Mouse (Mus musculus): ENCODE data around the gene Stx5a. TPM values are rescaled to one million over a fixed set of nuclear protein-coding genes. Genes with fewer than 3 reads are reported as not detected.
A peak's percentile ranks its signal among the peaks of the same experiment; 100 is the strongest.
"Not testable (repeated sequence)": the region's sequence is repeated elsewhere in the genome, so short reads cannot be mapped to it uniquely, and the experiment has no call there.

The Stx5a gene
- total and polyA plus RNA-seq, 3 experiments, result 13.2 to 84.0 (median 62.8) TPM

DNA sequence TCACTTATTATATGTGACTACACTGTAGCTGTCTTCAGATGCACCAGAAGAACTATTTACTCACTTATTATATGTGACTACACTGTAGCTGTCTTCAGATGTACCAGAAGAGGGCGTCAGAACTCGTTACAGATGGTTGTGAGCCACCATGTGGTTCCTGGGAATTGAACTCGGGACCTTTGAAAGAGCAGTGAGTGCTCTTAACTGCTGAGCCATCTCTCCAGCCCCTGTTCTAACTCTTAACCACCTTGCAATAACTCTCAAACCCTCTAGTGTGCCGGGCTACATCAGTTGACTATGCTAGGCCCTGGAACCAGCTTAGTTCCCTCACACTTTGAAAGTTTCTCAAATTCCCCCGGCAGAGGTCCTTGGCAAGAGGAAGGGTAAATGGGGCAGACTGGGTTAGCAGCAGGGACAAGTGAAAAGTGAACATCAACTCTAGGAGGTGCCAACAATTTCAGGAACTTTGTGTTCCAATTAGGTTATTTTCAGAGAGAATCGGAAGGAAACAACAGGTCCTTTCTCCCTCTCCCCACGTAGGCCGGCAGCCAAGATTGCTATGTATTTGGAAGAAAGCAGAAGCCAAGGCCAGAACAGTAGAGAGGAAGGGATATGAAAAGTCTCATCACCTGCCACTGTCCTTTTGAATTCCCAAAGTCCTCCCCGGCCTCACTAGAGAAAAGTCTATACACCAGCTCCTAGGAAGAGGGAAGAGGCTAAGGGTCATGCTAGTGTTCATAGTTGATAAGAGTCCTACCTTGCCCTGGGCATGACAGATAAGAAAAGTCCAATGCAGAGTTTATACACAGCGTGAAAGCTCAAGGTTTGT, 26.3 kb upstream of the Stx5a start:
- Histone ChIP-seq H3K9me3 (replicated peaks) (no peaks in the 10 kb centered on the region), H3K4me3 (ENCODE audit: low read depth, low read length) (peak overlapping the region; percentile 92; the same call in 1 of the 2 replicates), H3K27me3 (ENCODE audit: insufficient read depth, low read length) (no peaks in the 10 kb centered on the region), H3K4me1 (ENCODE audit: insufficient read depth, low read depth, low read length) (peaks cover 69% of the 10 kb centered on the region), H3K36me3 (replicated peaks) (peaks cover 36% of the 10 kb centered on the region)
- peak; percentile 50 for DNase-seq (ENCODE audit: low spot score)
- TF ChIP-seq CTCF (IDR thresholded peaks at IDR 0.05; ENCODE audit: low read depth, low read length) (no peak), TAL1 (conservative IDR thresholded peaks at IDR 0.05; ENCODE audit: low read depth, low read length) (peak; percentile 97), GATA2 (IDR thresholded peaks at IDR 0.05; ENCODE audit: borderline replicate concordance, low read depth, low read length) (no peak), POLR2AphosphoS5 (IDR thresholded peaks at IDR 0.05; ENCODE audit: insufficient replicate concordance, low read depth, low read length) (no peak)
- ATAC-seq (ENCODE audit: extremely low read depth, insufficient number of reproducible peaks, low FRiP score, poor library complexity, severe bottlenecking), result peak; percentile 55

DNA sequence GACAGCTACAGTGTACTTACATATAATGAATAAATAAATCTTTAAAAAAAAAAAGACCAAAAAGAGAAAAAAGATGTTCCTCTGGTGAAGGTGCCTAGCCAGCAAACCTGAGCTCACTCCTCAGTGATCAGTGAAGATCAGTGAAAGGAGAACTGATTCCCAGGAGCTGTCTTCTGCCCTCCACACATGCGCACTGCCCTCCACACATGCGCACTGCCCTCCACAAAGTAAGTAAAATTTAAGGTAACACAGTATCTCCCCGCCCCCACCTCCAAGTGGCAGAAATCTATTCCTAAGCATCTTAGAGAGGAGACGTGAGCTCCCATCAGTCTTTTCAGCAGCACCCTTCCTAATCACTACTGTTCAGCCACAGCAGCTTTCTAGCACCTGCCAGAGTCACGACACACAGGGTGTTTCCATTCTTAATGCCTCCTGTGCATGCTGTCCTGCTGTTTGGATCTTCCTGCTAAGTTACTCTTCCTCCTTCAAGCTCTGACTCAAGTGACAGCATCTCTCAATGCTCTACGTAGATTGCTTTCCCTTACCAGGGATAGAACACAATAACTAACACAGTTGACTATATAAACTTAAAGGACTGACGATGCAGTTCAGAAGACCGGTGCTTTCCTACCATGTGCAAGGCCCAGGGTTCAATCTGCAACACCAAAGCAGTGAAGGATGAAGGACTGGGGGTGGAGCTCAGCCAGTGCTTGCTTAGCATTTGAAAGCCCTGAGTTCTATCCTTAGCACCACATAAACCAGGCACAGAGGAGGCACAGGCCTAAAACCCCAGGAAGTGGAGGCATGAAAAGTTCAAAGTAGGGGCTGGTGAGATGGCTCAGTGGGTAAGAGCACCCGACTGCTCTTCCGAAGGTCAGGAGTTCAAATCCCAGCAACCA, 25.1 kb upstream of the Stx5a start:
- DNase-seq (ENCODE audit: low spot score), result no peak
- no peak for TF ChIP-seq GATA1 (IDR thresholded peaks at IDR 0.05; ENCODE audit: borderline replicate concordance, low read length)
- TF ChIP-seq TAL1 (conservative IDR thresholded peaks at IDR 0.05; ENCODE audit: low read depth, low read length), result 0 out of 2 replicates have a peak, but pooled peaks have one; percentile 18
- TF ChIP-seq GATA2 (IDR thresholded peaks at IDR 0.05; ENCODE audit: borderline replicate concordance, low read depth, low read length), result no peak
- TF ChIP-seq CTCF (IDR thresholded peaks at IDR 0.05; ENCODE audit: low read depth, low read length), result no peak
- TF ChIP-seq POLR2AphosphoS5 (IDR thresholded peaks at IDR 0.05; ENCODE audit: insufficient replicate concordance, low read depth, low read length), result no peak
- no peak overlapping the region for H3K4me3 ChIP-seq (ENCODE audit: low read depth, low read length)
- peaks cover 30% of the 10 kb centered on the region for H3K36me3 ChIP-seq (replicated peaks)
- ATAC-seq (ENCODE audit: extremely low read depth, insufficient number of reproducible peaks, low FRiP score, poor library complexity, severe bottlenecking), result no peak
- H3K4me1 ChIP-seq (ENCODE audit: insufficient read depth, low read depth, low read length), result peaks cover 68% of the 10 kb centered on the region
- H3K9me3 ChIP-seq (replicated peaks), result no peaks in the 10 kb centered on the region
- H3K27me3 ChIP-seq (ENCODE audit: insufficient read depth, low read length), result no peaks in the 10 kb centered on the region

DNA sequence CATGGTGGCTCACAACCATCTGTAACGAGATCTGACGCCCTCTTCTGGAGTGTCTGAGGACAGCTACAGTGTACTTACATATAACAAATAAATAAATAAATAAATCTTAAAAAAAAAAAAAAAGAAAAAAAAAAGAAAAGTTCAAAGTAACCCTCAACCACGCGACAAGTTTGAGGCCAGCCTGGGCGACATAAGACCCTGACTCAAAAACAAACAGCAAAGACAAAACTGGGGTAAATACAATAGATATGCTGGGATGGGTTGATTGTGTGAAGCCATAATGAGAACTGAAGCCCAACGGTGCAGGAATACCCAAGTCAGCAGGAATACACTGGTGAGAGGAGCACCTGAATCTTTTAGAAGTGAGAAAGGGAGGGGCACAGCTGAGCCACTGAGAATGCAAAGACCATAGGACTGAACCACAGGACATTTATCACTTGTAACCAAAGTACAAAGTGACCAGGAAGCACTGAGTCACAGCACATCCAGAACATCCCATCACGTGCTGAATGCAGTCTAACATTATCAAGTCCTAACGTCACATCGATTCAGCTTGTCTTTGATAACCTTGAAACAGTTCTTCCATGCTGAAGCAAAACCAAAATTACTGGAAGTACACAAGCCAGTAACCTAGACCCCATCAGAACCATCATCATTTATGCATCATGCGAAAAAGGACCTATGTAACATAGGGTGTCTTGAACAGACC, 24.3 kb upstream of the Stx5a start:
- TF ChIP-seq GATA1 (IDR thresholded peaks at IDR 0.05; ENCODE audit: borderline replicate concordance, low read length) (no peak), GATA2 (IDR thresholded peaks at IDR 0.05; ENCODE audit: borderline replicate concordance, low read depth, low read length) (no peak), POLR2AphosphoS5 (IDR thresholded peaks at IDR 0.05; ENCODE audit: insufficient replicate concordance, low read depth, low read length) (no peak), CTCF (IDR thresholded peaks at IDR 0.05; ENCODE audit: low read depth, low read length) (no peak), TAL1 (conservative IDR thresholded peaks at IDR 0.05; ENCODE audit: low read depth, low read length) (no peak)
- peaks cover 71% of the 10 kb centered on the region for H3K4me1 ChIP-seq (ENCODE audit: insufficient read depth, low read depth, low read length)

DNA sequence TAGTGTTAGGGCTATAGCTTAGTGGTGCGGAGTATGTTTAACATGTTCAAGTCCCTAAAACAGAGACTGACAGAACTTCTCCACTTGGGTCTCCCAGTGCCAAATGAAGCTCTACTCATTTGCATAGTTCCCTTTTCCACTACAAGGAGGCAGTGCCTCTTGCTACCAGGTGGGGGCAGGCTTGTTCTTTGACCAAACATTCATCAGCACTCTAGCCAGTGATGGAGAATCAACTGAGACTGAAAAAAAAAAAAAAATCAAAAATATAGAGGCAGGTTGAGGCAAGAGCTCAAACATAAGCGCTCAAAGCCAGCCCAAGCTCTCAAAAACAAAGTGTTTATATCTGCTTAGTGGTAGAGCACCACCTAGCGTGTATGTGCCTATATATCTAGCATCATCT, 22.9 kb upstream of the Stx5a start:
- Histone ChIP-seq H3K9me3 (replicated peaks) (no peaks in the 10 kb centered on the region), H3K36me3 (replicated peaks) (peaks cover 16% of the 10 kb centered on the region), H3K27me3 (ENCODE audit: insufficient read depth, low read length) (no peaks in the 10 kb centered on the region), H3K4me1 (ENCODE audit: insufficient read depth, low read depth, low read length) (peaks cover 74% of the 10 kb centered on the region), H3K4me3 (ENCODE audit: low read depth, low read length) (no peak overlapping the region)
- no peak for TF ChIP-seq POLR2AphosphoS5 (IDR thresholded peaks at IDR 0.05; ENCODE audit: insufficient replicate concordance, low read depth, low read length)
- peak; percentile 77 for TF ChIP-seq CTCF (IDR thresholded peaks at IDR 0.05; ENCODE audit: low read depth, low read length)
- DNase-seq (ENCODE audit: low spot score), result no peak
- ATAC-seq (ENCODE audit: extremely low read depth, insufficient number of reproducible peaks, low FRiP score, poor library complexity, severe bottlenecking), result no peak

More for the DNA sequence above, 24.3 kb upstream of the Stx5a start:
- H3K36me3 ChIP-seq (replicated peaks), result peaks cover 24% of the 10 kb centered on the region
- no peak for DNase-seq (ENCODE audit: low spot score)
- no peak for ATAC-seq (ENCODE audit: extremely low read depth, insufficient number of reproducible peaks, low FRiP score, poor library complexity, severe bottlenecking)
- H3K4me3 ChIP-seq (ENCODE audit: low read depth, low read length), result no peak overlapping the region
- no peaks in the 10 kb centered on the region for H3K9me3 ChIP-seq (replicated peaks)
- no peaks in the 10 kb centered on the region for H3K27me3 ChIP-seq (ENCODE audit: insufficient read depth, low read length)

DNA sequence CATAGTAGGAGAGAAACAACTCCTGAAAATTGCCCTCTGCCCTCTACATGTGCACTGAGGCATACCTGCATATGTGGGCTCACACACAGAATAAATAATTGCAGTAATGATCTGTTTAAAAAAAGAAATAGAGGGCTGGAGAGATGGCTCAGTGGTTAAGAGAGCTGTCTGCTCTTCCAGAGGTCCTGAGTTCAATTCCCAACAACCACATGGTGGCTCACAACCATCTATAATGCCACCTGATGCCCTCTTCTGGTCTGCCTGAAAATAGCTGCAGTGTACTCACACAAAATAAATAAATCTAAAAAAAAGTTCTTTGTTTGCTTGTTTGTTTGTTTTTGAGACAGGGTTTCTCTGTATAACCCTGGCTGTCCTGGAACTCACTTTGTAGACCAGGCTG, 22.2 kb upstream of the Stx5a start:
- peaks cover 71% of the 10 kb centered on the region for H3K4me1 ChIP-seq (ENCODE audit: insufficient read depth, low read depth, low read length)

DNA sequence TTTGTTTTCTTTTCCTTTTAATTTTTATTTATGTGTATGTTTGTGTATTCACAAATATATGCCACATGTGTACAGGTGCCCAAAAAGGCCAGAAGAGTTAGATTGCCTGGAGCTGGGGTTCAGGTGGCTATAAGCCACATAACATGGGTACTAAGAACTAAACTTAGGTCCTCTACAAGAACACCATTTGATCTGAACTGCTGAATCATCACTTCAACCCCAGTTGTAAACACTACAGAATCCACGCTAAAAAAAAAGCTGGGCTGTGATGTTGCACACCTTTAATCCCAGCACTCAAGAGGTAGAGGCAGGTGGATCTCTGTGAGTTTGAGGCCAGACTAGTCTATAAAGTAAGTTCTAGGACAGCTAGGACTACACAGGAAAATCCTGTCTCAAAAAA, 19.8 kb upstream of the Stx5a start:
- DNase-seq (ENCODE audit: low spot score), result no peak
- Histone ChIP-seq H3K4me1 (ENCODE audit: insufficient read depth, low read depth, low read length) (peaks cover 54% of the 10 kb centered on the region), H3K9me3 (replicated peaks) (no peaks in the 10 kb centered on the region), H3K36me3 (replicated peaks) (peaks cover 39% of the 10 kb centered on the region), H3K4me3 (ENCODE audit: low read depth, low read length) (peak overlapping the region; percentile 45; the same call in 1 of the 2 replicates), H3K27me3 (ENCODE audit: insufficient read depth, low read length) (no peaks in the 10 kb centered on the region)
- ATAC-seq (ENCODE audit: extremely low read depth, insufficient number of reproducible peaks, low FRiP score, poor library complexity, severe bottlenecking), result no peak
- TF ChIP-seq GATA2 (IDR thresholded peaks at IDR 0.05; ENCODE audit: borderline replicate concordance, low read depth, low read length), result no peak
- TF ChIP-seq GATA1 (IDR thresholded peaks at IDR 0.05; ENCODE audit: borderline replicate concordance, low read length), result no peak
- no peak for TF ChIP-seq CTCF (IDR thresholded peaks at IDR 0.05; ENCODE audit: low read depth, low read length)
- TF ChIP-seq POLR2AphosphoS5 (IDR thresholded peaks at IDR 0.05; ENCODE audit: insufficient replicate concordance, low read depth, low read length), result no peak
- TF ChIP-seq TAL1 (conservative IDR thresholded peaks at IDR 0.05; ENCODE audit: low read depth, low read length), result no peak

More for the DNA sequence above, 22.2 kb upstream of the Stx5a start:
- H3K4me3 ChIP-seq (ENCODE audit: low read depth, low read length); DNase-seq (ENCODE audit: low spot score); H3K9me3 ChIP-seq (replicated peaks); H3K27me3 ChIP-seq (ENCODE audit: insufficient read depth, low read length); ATAC-seq (ENCODE audit: extremely low read depth, insufficient number of reproducible peaks, low FRiP score, poor library complexity, severe bottlenecking): not testable (repeated sequence)
- peaks cover 22% of the 10 kb centered on the region for H3K36me3 ChIP-seq (replicated peaks)
